Mouse (Mus musculus) embryonic facial prominence, embryonic 15.5 days (tissue): Measurements from ENCODE around the gene 5430419D17Rik. TPM values are rescaled to one million over a fixed set of nuclear protein-coding genes. Genes with fewer than 3 reads are reported as not detected.

Experiments
- ATAC-seq: fragments of 200-750 bp; cut with Nextera tagmentation; 2 replicates; pipeline ENCODE4 v1.8.0; 2017; ENCODE audit warnings: low read depth, moderate TSS enrichment; ENCODE audit not compliant: insufficient number of reproducible peaks, low FRiP score, low TSS enrichment
- H3K27ac ChIP-seq: fragments of 300-500 bp; sonication (generic); replicated peaks from 2 replicates; pipeline ENCODE4 v1.5.1; 2015; ENCODE audit warnings: mild to moderate bottlenecking, inconsistent platforms
- H3K27me3 ChIP-seq: fragments of 300-500 bp; sonication (generic); 2 replicates; pipeline ENCODE4 v1.6.1; 2015; ENCODE audit warnings: inconsistent platforms
- H3K36me3 ChIP-seq: fragments of 300-500 bp; sonication (generic); 2 replicates; pipeline ENCODE4 v1.6.1; 2015; ENCODE audit warnings: mild to moderate bottlenecking, inconsistent platforms
- H3K4me1 ChIP-seq: fragments of 300-500 bp; sonication (generic); 2 replicates; pipeline ENCODE4 v1.6.1; 2015; ENCODE audit warnings: inconsistent platforms
- H3K4me2 ChIP-seq: fragments of 300-500 bp; sonication (generic); replicated peaks from 2 replicates; pipeline ENCODE4 v1.6.1; 2015; ENCODE audit warnings: mild to moderate bottlenecking, inconsistent platforms
- H3K4me3 ChIP-seq: fragments of 300-500 bp; sonication (generic); replicated peaks from 2 replicates; pipeline ENCODE4 v1.5.1; 2015; ENCODE audit warnings: mild to moderate bottlenecking, inconsistent platforms
- H3K9ac ChIP-seq: fragments of 300-500 bp; sonication (generic); 2 replicates; pipeline ENCODE4 v1.6.1; 2015; ENCODE audit warnings: inconsistent platforms
- H3K9me3 ChIP-seq: fragments of 300-500 bp; sonication (generic); replicated peaks from 2 replicates; pipeline ENCODE4 v1.6.1; 2016; ENCODE audit warnings: inconsistent platforms
- WGBS: fragments of 180-500 bp; shearing (Covaris S2); methylation state at CpG from one replicate; pipeline ENCODE4 v1.1.7; 2015; 5-methylcytosine and 5-hydroxymethylcytosine counted together
- polyA plus RNA-seq: library from polyadenylated mRNA; unstranded; fragments of >200 nt; fragmentation: Nextera tagmentation; extraction: Ambion mirVana; gene quantifications from 2 replicates; pipeline ENCODE4 v1.2.1, GENCODE M21; 2015

Gene 5430419D17Rik
- polyA plus RNA-seq, 1 experiment from 2014 or later = not detected

GRCm38 (mm10) chr7:131314493-131314892 is 140.3 kb downstream of the 5430419D17Rik start:
- H3K27ac ChIP-seq = no peak overlapping the region
- no peak overlapping the region for H3K4me2 ChIP-seq
- no peaks in the 10 kb centered on the region for H3K36me3 ChIP-seq
- ATAC-seq = no peak
- H3K27me3 ChIP-seq = no peaks in the 10 kb centered on the region
- no peak overlapping the region for H3K4me3 ChIP-seq
- no peaks in the 10 kb centered on the region for H3K4me1 ChIP-seq
- 60% methylated on average over 7 of the region's 7 CpGs for WGBS
- H3K9me3 ChIP-seq = no peaks in the 10 kb centered on the region
- H3K9ac ChIP-seq = no peak overlapping the region

DNA sequence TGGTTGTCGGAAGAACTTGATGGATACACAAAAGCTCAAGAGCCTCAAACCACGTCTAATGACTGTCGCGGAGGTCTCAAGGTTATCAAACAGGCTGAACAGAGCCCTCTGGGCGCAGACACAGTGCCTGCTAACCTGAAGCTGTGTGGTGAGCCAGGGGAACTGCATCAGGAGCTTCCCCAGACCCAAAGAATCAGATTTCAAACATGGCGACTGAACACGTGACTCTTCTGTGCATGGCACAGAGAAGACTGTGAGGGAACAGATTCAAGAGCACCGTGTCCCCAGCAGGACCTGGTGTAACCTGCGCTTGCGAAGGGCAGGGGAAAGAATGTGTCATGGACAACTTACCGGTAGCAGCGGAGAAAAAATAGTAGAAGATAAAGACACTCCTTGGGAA is 143.4 kb downstream of the 5430419D17Rik start:
- Histone ChIP-seq H3K4me3 (no peak overlapping the region), H3K4me1 (no peaks in the 10 kb centered on the region), H3K27ac (no peak overlapping the region), H3K36me3 (no peaks in the 10 kb centered on the region), H3K4me2 (no peak overlapping the region), H3K9ac (no peak overlapping the region), H3K9me3 (no peaks in the 10 kb centered on the region), H3K27me3 (no peaks in the 10 kb centered on the region)
- 70% methylated on average over 12 of the region's 12 CpGs for WGBS
- no peak for ATAC-seq

DNA sequence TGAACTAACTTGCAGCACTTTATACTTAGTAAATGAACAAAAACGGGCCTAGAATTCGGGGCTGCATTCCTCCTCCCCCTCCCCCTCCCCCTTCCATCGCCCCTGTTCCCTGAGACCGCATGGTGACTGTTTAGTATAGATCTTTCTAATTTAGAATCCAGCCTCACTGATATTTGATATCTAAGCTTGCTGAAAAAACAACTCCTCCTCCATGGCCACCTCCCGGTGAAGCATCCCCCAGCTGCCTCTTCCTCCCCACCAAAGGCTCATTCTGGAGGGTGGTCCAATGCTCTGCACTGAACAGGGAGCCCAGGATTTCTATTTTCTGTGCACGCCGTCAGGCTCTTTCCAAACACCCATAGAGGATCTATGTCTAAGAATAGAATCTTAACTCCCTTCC is 144.1 kb downstream of the 5430419D17Rik start:
- Histone ChIP-seq H3K4me3 (no peak overlapping the region), H3K27ac (no peak overlapping the region), H3K27me3 (no peaks in the 10 kb centered on the region), H3K9me3 (no peaks in the 10 kb centered on the region), H3K36me3 (no peaks in the 10 kb centered on the region), H3K9ac (no peak overlapping the region), H3K4me2 (no peak overlapping the region), H3K4me1 (no peaks in the 10 kb centered on the region)
- WGBS = 62% methylated on average over 6 of the region's 7 CpGs
- no peak for ATAC-seq

- 82% methylated on average over 2 of the region's 2 CpGs for WGBS
- no peaks in the 10 kb centered on the region for H3K36me3 ChIP-seq
- H3K4me3 ChIP-seq = no peak within 1 kb of the TSS
- no peaks in the 10 kb centered on the region for H3K27me3 ChIP-seq
- H3K9me3 ChIP-seq = no peaks in the 10 kb centered on the region
- H3K4me1 ChIP-seq = no peaks in the 10 kb centered on the region
- H3K4me2 ChIP-seq = no peak within 1 kb of the TSS
- ATAC-seq = no peak
- H3K27ac ChIP-seq = no peak within 1 kb of the TSS
- no peak within 1 kb of the TSS for H3K9ac ChIP-seq
These were observed 148.0 kb downstream of the 5430419D17Rik start, which contains the start of gene Cuzd1 for GRCm38 (mm10) chr7:131322192-131322591. Cuzd1 (minus strand) TSS chr7:131322292.

DNA sequence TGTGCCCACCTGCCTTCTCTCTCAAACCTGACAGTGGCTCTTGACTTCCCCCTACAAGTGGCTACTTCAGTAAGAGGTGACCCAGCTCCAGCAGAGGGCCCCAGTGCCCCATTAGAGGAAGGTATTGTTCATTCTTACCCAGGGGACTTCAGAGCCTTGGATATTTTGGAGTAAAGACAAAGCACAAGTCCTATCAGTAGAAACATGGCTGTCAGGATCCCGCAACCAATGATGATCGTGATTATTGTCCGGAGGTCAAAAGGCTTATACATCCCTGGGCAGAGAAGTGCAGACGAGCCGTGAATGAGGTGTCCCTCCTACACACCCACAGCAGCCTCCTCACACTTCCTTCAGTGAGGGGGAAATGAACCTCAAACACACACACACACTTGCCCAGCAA is 152.9 kb downstream of the 5430419D17Rik start:
- H3K27ac ChIP-seq = no peak overlapping the region
- no peaks in the 10 kb centered on the region for H3K4me1 ChIP-seq
- no peak overlapping the region for H3K4me3 ChIP-seq
- H3K36me3 ChIP-seq = no peaks in the 10 kb centered on the region
- no peaks in the 10 kb centered on the region for H3K27me3 ChIP-seq
- no peak overlapping the region for H3K4me2 ChIP-seq
- WGBS = 90% methylated on average over 5 of the region's 5 CpGs
- H3K9ac ChIP-seq = no peak overlapping the region
- no peaks in the 10 kb centered on the region for H3K9me3 ChIP-seq
- ATAC-seq = no peak

GRCm38 (mm10) chr7:131329416-131329815 is 155.2 kb downstream of the 5430419D17Rik start, which contains the start of gene Fam24b:
Fam24b (minus strand) TSS chr7:131329516.
- WGBS = 88% methylated on average over 5 of the region's 5 CpGs

DNA sequence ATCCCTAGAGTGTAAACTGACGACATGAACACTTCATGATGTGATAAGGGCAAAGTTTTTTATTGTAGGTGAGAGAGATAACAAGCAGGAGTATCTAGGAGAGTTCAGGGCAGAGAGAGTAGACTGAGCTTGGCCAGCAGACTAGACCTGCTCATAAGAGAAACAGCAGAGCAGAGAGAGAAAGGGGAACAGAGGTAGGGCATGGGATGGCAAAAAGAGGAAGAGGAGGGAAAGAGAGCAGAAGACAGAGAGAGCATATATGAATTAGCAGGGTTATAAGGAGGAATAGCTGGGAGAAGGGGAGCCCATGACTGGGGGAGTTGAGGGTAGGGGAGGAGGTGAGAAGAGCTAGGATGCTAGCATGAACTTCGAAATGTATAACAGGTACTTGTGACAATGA is 157.5 kb downstream of the 5430419D17Rik start:
- no peak for ATAC-seq

More at GRCm38 (mm10) chr7:131329416-131329815, 155.2 kb downstream of the 5430419D17Rik start, which contains the start of gene Fam24b:
- H3K4me3 ChIP-seq = no peak within 1 kb of the TSS
- no peak within 1 kb of the TSS for H3K27ac ChIP-seq
- H3K27me3 ChIP-seq = no peaks in the 10 kb centered on the region
- no peak for ATAC-seq
- no peaks in the 10 kb centered on the region for H3K36me3 ChIP-seq
- H3K9ac ChIP-seq = no peak within 1 kb of the TSS
- no peak within 1 kb of the TSS for H3K4me2 ChIP-seq
- H3K4me1 ChIP-seq = no peaks in the 10 kb centered on the region
- H3K9me3 ChIP-seq = no peaks in the 10 kb centered on the region

GRCm38 (mm10) chr7:131333564-131333963 is 159.4 kb downstream of the 5430419D17Rik start, which contains the start of gene Fam24a:
Fam24a (plus strand) TSS chr7:131333864.
- Histone ChIP-seq H3K4me2 (no peak within 1 kb of the TSS), H3K4me3 (no peak within 1 kb of the TSS), H3K9ac (no peak within 1 kb of the TSS), H3K9me3 (no peaks in the 10 kb centered on the region), H3K27ac (no peak within 1 kb of the TSS), H3K27me3 (no peaks in the 10 kb centered on the region), H3K4me1 (no peaks in the 10 kb centered on the region), H3K36me3 (peaks cover 3% of the 10 kb centered on the region; the same call in 1 of the 2 replicates)
- ATAC-seq = no peak
- WGBS = 24% methylated on average over 1 of the region's 1 CpGs

More for the DNA sequence above, 157.5 kb downstream of the 5430419D17Rik start:
- 79% methylated on average over 2 of the region's 2 CpGs for WGBS
- Histone ChIP-seq H3K36me3 (no peaks in the 10 kb centered on the region), H3K4me2 (no peak overlapping the region), H3K9me3 (no peaks in the 10 kb centered on the region), H3K9ac (no peak overlapping the region), H3K4me3 (no peak overlapping the region), H3K27me3 (no peaks in the 10 kb centered on the region), H3K27ac (no peak overlapping the region), H3K4me1 (no peaks in the 10 kb centered on the region)

GRCm38 (mm10) chr7:131337502-131338068 is 163.4 kb downstream of the 5430419D17Rik start:
- ATAC-seq = no peak
- H3K4me2 ChIP-seq = no peak overlapping the region
- H3K4me1 ChIP-seq = no peaks in the 10 kb centered on the region
- no peak overlapping the region for H3K4me3 ChIP-seq
- WGBS = 75% methylated on average over 8 of the region's 8 CpGs
- no peaks in the 10 kb centered on the region for H3K9me3 ChIP-seq
- H3K36me3 ChIP-seq = peaks cover 26% of the 10 kb centered on the region
- H3K27ac ChIP-seq = no peak overlapping the region
- H3K9ac ChIP-seq = no peak overlapping the region
- no peaks in the 10 kb centered on the region for H3K27me3 ChIP-seq

DNA sequence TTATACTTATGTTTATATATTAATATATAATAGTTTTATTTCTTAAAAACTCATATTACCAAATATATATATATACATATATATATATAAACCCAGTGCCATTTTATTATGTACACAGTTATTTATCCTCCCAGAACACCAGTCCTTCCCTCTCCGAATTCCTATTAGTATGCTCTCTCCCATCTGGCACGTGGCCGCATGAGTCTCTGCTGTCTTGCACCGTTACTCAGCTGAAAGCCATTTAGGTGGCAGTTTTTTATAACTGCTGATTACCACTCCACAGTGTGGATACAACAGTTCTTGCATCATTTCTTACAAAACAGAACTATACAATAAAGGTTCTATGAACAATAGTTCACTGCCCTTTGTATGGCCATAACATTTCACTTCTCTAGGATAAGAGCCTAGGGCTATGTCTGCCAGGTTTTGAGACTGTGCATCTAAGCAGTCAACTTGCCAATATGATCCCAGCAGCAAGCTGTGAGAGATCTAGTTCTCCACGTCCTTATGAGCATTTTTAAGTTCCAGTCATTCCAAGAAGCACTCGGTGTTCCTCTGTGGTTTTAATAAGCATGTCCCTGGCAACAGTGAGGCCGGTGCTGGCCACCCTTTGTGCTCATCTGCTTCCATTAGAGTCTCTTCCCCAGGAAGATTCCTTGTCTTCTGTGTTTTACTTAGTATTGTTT is 171.8 kb downstream of the 5430419D17Rik start:
- 73% methylated on average over 7 of the region's 7 CpGs for WGBS
- no peak overlapping the region for H3K27ac ChIP-seq
- H3K4me1 ChIP-seq = no peaks in the 10 kb centered on the region
- H3K27me3 ChIP-seq = no peaks in the 10 kb centered on the region
- H3K4me2 ChIP-seq = no peak overlapping the region
- no peak for ATAC-seq
- H3K36me3 ChIP-seq = peaks cover 39% of the 10 kb centered on the region
- no peak overlapping the region for H3K9ac ChIP-seq
- no peak overlapping the region for H3K4me3 ChIP-seq
- no peaks in the 10 kb centered on the region for H3K9me3 ChIP-seq
